Mouse (Mus musculus): Measurements from ENCODE around the gene Ugt1a10.
"Not testable (repeated sequence)": the region's sequence is repeated elsewhere in the genome, so short reads cannot be mapped to it uniquely, and the experiment has no call there.

The Ugt1a10 gene

GRCm38 (mm10) chr1:88055088-88055487 lies at the start of gene Ugt1a10:
TSS of gene Ugt1a10 (plus strand) at chr1:88055388.
- no peak for DNase-seq

DNA sequence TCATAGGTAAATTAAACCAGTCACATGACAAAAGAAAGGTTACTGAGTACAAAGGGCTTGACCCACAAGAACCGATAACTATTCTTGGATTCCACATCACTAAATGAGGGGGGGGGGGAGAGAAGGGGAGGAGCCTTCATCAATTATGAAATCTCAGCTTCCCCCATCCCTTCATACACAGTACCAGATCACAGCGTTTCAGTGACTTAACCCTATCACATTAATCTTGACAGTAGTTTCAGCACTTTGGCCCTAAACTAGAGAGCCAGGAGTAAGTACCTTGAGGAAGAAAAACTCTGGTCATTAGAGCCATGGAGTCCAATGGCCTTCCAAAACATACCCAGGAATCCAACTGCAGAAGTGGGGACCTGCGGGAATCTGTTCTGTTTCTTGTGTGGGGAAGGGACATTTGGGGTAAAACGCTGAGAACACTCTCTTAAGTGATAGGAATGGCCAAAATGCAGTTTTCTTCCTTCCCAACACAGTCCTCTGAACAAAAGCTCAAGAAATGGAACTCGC lies 47.4 kb upstream of the Ugt1a10 start:
- DNase-seq = no peak

DNA sequence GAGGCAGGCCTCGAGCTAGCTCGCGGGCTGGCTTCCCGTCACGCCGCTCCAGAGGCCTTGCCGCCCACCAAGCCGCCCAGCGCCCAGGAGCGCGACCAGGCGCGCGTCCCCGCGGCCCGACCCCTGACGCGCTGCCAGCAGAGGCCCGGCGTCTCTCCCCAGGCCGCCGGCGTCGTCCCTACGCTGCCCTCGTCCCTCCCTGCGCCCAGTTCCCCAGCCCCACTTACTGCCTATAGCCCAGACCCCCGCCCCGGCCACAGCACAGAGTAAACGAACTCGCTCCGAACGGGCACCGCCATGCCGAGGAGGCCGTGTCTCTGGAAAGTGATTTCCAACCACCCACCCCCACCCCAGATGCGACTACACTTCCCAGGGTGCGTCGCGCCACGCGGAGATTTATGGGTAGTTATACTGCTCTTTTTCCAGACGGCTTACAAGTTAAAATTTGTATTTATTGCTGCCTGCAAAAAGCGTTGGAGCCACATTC lies 46.9 kb upstream of the Ugt1a10 start, which contains the start of gene Usp40:
Usp40 (minus strand) TSS at position 341 of the 487 bp plus-strand sequence.
- DNase-seq = peak; percentile 82 to 84

GRCm38 (mm10) chr1:88008735-88009134 lies 46.5 kb upstream of the Ugt1a10 start:
- DNase-seq = no peak

DNA sequence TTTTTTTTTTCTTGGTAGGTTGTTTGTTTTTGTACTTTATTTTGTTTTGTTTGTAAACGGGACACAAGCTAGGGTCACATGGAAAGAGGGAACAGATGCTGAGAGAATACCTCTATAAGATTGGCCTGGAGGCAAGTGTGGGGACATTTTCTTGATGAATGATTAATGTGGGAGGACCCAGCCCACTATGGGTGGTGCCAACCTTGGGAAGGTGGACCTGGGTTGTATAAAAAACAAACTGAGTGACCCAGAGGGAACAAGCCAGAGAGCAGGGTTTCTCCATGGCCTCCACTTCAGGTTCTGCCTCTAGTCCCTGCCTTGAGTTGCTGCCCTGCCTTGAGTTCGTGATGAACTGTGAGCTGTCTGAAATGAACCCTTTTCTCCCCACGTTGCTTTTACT lies 45.7 kb upstream of the Ugt1a10 start:
- DNase-seq = no peak

DNA sequence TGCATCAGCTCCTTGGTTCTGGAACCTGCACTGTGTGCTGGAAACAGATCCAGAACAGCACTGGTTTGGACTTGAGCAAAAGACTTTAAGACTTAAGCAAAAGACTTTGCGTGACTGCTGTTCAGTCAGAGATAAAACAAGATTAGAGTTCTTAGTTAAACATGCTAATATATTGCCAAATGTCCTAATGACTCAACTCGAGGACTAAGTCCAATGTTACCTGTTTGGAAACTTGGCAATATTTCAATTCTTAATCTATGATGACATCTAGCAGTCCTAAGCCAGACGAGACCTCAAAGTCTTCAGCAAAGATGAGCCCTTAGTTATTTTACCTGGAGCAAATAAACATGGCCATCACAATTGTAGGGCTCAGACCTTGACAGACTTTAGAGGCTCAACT lies 41.5 kb upstream of the Ugt1a10 start:
- no peak for DNase-seq

GRCm38 (mm10) chr1:88014194-88014593 lies 41.0 kb upstream of the Ugt1a10 start:
- DNase-seq = no peak

- no peak for DNase-seq
These were observed 40.5 kb upstream of the Ugt1a10 start for GRCm38 (mm10) chr1:88014671-88015070.

DNA sequence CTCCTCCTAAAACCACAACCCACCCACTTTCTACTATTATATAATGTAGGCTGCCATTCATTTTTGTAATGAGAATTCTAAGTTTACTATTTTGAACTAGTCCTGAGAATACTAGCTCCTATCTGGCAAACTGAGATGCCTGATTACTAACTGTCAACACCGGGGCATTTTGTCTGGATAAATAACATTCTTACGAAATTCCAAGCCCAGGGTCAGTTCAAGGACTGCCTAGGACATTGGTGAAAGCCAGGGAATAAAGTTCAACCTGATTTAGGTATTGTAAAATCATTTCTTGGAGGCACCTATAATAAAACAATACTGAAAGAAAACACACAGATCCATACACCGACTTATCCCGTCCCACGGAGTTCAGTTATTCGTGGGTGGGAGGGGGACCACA lies 39.8 kb upstream of the Ugt1a10 start:
- no peak for DNase-seq

DNA sequence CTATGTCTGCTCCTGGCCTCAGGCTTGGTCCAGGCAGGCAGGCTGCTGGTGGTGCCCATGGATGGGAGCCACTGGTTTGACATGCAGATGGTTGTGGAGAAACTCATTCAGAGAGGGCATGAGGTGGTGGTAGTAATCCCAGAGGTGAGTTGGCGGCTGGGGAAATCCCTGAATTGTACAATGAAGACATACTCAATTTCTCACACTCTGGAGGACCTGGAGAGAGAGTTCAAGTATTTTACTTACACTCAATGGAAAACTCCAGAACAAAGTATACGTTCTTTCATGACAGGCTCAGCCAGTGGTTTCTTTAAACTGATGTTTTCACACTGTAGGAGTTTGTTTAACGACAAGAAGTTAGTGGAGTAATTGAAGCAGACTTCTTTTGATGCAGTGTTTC lies 29.9 kb upstream of the Ugt1a10 start:
- DNase-seq = not testable (repeated sequence)

DNA sequence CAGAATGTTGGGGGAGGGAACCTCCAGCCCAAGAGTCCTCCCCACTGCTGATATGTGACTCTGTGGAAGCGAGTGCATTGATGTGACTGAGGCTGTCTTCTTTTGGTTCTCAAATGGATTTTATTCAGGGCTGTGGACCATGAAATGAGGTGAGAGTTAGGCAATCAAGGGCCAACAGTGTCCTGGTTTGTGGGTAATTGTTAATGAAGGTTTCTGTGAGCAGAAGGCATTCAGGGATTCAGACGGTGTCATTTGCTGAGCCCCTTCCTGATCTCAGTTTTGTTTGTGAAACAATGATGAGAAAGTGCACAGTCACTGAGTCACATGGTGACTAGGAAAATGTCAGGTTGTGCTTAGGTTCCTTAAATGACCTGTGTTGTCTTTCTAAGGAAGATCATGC lies 12.1 kb upstream of the Ugt1a10 start:
- DNase-seq = peak; percentile 4 to 51

DNA sequence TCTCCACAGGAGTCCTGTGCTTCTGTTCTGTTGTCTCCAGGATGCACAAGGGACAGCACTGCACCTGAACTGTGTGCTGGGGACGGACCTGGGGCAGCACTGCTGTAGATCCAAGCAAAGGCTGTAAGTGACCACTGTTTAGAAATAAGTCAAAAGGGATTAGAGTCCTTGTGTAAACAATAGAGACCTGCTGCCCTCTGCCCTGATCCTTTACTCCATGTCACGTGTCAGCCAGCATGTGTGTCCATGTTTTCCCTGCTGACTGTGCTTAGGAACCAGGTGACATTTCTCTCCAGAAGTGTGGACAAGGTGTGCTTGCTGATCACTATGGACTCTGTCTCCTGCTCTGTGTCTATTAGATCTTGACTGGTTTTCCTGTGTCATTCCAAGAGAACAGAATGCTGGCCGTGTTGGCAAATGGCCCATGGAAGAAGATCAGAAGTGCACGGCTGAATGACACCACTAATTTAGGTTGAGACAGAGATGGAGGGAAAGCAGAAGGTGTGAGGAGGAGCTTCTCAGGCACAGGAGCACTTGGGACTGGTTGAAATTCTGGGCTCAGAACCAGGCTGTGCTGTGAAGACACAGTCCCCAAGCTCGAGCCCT lies 10.3 kb upstream of the Ugt1a10 start:
- peak; percentile 37 to 46 for DNase-seq

GRCm38 (mm10) chr1:88047408-88047807 lies 7.8 kb upstream of the Ugt1a10 start:
- not testable (repeated sequence) for DNase-seq

DNA sequence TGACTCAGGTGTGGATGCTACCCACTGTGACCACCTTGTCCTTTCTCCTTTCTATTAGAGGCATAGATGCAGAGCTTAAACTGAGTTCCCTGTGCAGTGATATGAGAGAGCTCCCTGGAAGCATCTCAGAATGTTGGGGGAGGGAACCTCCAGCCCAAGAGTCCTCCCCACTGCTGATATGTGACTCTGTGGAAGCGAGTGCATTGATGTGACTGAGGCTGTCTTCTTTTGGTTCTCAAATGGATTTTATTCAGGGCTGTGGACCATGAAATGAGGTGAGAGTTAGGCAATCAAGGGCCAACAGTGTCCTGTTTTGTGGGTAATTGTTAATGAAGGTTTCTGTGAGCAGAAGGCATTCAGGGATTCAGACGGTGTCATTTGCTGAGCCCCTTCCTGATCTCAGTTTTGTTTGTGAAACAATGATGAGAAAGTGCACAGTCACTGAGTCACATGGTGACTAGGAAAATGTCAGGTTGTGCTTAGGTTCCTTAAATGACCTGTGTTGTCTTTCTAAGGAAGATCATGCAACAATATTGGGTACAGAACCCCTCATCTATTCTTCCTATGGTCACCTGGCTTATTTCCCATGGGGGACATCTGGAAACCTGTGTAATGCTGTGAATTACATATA lies 11.4 kb downstream of the Ugt1a10 start:
- not testable (repeated sequence) for DNase-seq

GRCm38 (mm10) chr1:88070495-88070894 lies 15.3 kb downstream of the Ugt1a10 start, which contains the start of gene Ugt1a9:
TSS of gene Ugt1a9 (plus strand) at chr1:88070800.
- DNase-seq = no peak

DNA sequence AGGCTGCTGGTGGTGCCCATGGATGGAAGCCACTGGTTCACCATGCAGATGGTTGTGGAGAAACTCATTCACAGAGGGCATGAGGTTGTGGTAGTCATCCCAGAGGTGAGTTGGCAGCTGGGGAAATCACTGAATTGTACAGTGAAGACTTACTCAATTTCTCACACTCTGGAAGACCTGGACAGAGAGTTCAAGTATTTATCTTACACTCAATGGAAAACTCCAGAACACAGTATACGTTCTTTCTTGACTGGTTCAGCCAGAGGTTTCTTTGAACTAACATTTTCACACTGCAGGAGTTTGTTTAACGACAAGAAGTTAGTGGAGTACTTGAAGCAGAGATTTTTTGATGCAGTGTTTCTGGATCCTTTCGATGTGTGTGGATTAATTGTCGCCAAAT lies 15.7 kb downstream of the Ugt1a10 start:
- DNase-seq = no peak

DNA sequence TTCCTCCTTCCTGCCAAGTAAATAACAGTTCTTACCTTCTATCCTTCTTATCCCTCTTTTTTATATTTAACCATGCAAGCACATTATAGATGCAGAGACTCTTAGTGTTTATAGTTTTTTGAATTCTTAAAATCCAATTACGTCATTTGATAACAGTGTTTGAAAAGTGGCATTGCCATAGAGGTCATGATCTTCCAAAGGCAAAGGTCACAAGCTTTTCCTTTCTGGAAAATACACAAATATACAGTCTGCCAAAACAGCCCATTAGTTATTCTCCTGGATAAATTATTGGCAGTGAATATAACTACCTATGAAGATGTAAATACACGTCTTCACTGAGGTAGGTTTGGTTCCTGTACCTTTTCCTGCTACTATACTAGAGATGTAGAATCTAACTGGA lies 19.3 kb downstream of the Ugt1a10 start:
- no peak for DNase-seq

- DNase-seq = no peak
These were observed 21.9 kb downstream of the Ugt1a10 start for GRCm38 (mm10) chr1:88077128-88077527.

DNA sequence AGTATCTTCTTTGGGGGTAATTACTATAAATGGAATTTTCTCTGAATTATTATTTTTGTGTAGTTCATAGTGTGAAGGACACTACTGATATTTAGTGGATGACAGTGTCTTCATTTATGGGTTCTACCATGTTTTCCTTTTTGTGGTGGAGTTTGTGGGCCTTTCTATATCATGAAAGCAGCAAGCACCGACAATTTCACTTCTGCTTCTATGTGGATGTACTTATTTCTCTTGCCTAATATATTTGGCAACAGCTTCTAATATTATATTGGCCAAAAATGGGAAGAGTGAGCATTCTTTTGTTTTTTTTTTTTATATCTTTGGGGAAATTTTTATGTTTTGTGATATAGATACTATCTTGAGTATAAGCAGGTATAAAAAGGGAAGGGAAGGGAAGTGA lies 26.5 kb downstream of the Ugt1a10 start:
- DNase-seq = no peak

GRCm38 (mm10) chr1:88086125-88086524 lies 30.9 kb downstream of the Ugt1a10 start:
- DNase-seq = no peak

- no peak for DNase-seq
These were observed 32.3 kb downstream of the Ugt1a10 start, which contains the start of gene Ugt1a8 for GRCm38 (mm10) chr1:88087513-88087912. TSS of gene Ugt1a8 (plus strand) at chr1:88087813.

GRCm38 (mm10) chr1:88092341-88092740 lies 37.2 kb downstream of the Ugt1a10 start:
- no peak for DNase-seq

DNA sequence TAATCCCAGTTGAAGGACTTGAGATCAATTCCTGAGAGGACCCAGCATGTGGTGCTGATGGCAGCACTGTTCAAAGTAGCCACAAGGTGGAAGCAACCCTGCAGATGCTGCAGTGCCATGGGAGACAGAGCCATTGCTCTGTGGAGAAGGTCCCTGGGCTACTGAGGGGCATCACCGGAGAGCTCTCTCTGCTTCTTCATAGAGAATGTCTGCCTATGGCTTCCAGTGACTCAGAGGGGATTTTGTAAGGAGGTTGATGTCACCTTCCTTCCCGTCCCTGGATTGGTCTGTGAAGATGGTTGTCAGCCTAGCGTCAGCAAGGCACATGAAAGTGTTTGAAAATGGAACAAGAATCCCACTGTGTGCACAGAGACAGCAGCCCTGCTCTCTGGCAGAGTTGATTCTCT lies 39.1 kb downstream of the Ugt1a10 start:
- DNase-seq = peak; percentile 34 to 59

- DNase-seq = peak; percentile 39 to 61
These were observed 39.8 kb downstream of the Ugt1a10 start, which contains the start of gene Ugt1a7c for GRCm38 (mm10) chr1:88094941-88095492. TSS of gene Ugt1a7c (plus strand) at chr1:88095062.

Data from kidney, postnatal 36 days (tissue).